In genomic region chr7:79512496-79512895, GRCm38 (mm10) we compare ENCODE assay signal across 17 mouse cellular contexts. TPM values are rescaled to one million over a fixed set of nuclear protein-coding genes. Genes with fewer than 3 reads are reported as not detected.
DNase-seq lines count a peak whose midpoint lies in the region; ATAC-seq and TF ChIP-seq lines count a peak whose summit lies in the region.
"Had no signal": no experiment of that assay in that cellular context is flagged by ENCODE, and none has a peak within 500 bp of the region (broad histone marks: within the 10 kb centered on the region; RNA-seq: fewer than 3 reads in every experiment).

No protein-coding gene starts in this region.

- peak overlapping the region; percentile 99 for H3K27ac ChIP-seq in forebrain, embryonic 11.5 days (ENCODE audit: low read depth, low read length)
- peak overlapping the region; percentile 99 for H3K27ac ChIP-seq in hindbrain, embryonic 14.5 days
- peak overlapping the region; percentile 51; the same call in 1 of the 2 replicates for H3K27ac ChIP-seq in midbrain, postnatal 0 days (ENCODE audit: low read depth, low read length)
- H3K27ac ChIP-seq in intestine, postnatal 0 days (ENCODE audit: low read depth, low read length): no peak overlapping the region
- H3K27ac ChIP-seq: limb, embryonic 12.5 days; macrophage had no signal

- peaks cover 4% of the 10 kb centered on the region; the same call in 1 of the 2 replicates for H3K36me3 ChIP-seq in forebrain, embryonic 11.5 days (ENCODE audit: control insufficient read depth, insufficient read depth, low read length)
- H3K36me3 ChIP-seq in hindbrain, embryonic 14.5 days (replicated peaks; ENCODE audit: control insufficient read depth, insufficient read depth): peaks cover 45% of the 10 kb centered on the region; the same call in 1 of the 2 replicates
- H3K36me3 ChIP-seq in midbrain, postnatal 0 days (ENCODE audit: insufficient read depth, low read length): 0 out of 2 replicates have a peak, but pooled peaks cover 2% of the 10 kb centered on the region
- no peaks in the 10 kb centered on the region for H3K36me3 ChIP-seq in intestine, postnatal 0 days (ENCODE audit: control insufficient read depth, insufficient read depth)
- H3K36me3 ChIP-seq: G1E; limb, embryonic 12.5 days had no signal

- peak overlapping the region; percentile 72 for H3K4me2 ChIP-seq in forebrain, embryonic 11.5 days (ENCODE audit: low read depth, low read length, severe bottlenecking)
- H3K4me2 ChIP-seq in hindbrain, embryonic 14.5 days (replicated peaks): peak overlapping the region; percentile 91
- H3K4me2 ChIP-seq in midbrain, postnatal 0 days (ENCODE audit: low read depth, low read length, poor library complexity, severe bottlenecking): peak overlapping the region; percentile 1; the same call in 1 of the 2 replicates
- no peak overlapping the region for H3K4me2 ChIP-seq in intestine, postnatal 0 days (replicated peaks; ENCODE audit: low read depth)
- H3K4me2 ChIP-seq: limb, embryonic 12.5 days had no signal

- ATAC-seq in forebrain, embryonic 11.5 days (replicated peaks; ENCODE audit: low FRiP score): peak; percentile 13; the same call in 1 of the 2 replicates
- no peak for ATAC-seq in hindbrain, embryonic 14.5 days (ENCODE audit: low FRiP score)
- ATAC-seq in midbrain, postnatal 0 days (ENCODE audit: low FRiP score): no peak
- ATAC-seq in inflammation-experienced regulatory T-cells, adult 6 months: no peak
- ATAC-seq in intestine, postnatal 0 days: no peak

- peaks cover 51% of the 10 kb centered on the region for H3K4me1 ChIP-seq in forebrain, embryonic 11.5 days (replicated peaks; ENCODE audit: control insufficient read depth, insufficient read depth, low read length)
- H3K4me1 ChIP-seq in hindbrain, embryonic 14.5 days (replicated peaks; ENCODE audit: control insufficient read depth, insufficient read depth, low read length): peaks cover 72% of the 10 kb centered on the region
- 0 out of 2 replicates have a peak, but pooled peaks cover 9% of the 10 kb centered on the region for H3K4me1 ChIP-seq in midbrain, postnatal 0 days (ENCODE audit: insufficient read depth, low read length)
- H3K4me1 ChIP-seq in intestine, postnatal 0 days (replicated peaks; ENCODE audit: control insufficient read depth, insufficient read depth, low read length): no peaks in the 10 kb centered on the region

- peak overlapping the region; percentile 1; the same call in 1 of the 2 replicates for H3K4me3 ChIP-seq in forebrain, embryonic 11.5 days (ENCODE audit: low read depth, low read length)
- H3K4me3 ChIP-seq in hindbrain, embryonic 14.5 days (replicated peaks; ENCODE audit: low read length): no peak overlapping the region
- no peak overlapping the region for H3K4me3 ChIP-seq in midbrain, postnatal 0 days (ENCODE audit: low read depth, low read length)
- H3K4me3 ChIP-seq in intestine, postnatal 0 days (ENCODE audit: low read depth, low read length): no peak overlapping the region
- H3K4me3 ChIP-seq: limb, embryonic 12.5 days; myocyte had no signal

- H3K9ac ChIP-seq in forebrain, embryonic 11.5 days (ENCODE audit: low read length): peak overlapping the region; percentile 98
- peak overlapping the region; percentile 99 for H3K9ac ChIP-seq in hindbrain, embryonic 14.5 days
- H3K9ac ChIP-seq in midbrain, postnatal 0 days (replicated peaks; ENCODE audit: low read length, poor library complexity, severe bottlenecking): no peak overlapping the region
- no peak overlapping the region for H3K9ac ChIP-seq in intestine, postnatal 0 days (ENCODE audit: low read depth, low read length)
- H3K9ac ChIP-seq: limb, embryonic 12.5 days had no signal

- TF ChIP-seq CTCF in midbrain, postnatal 0 days (IDR thresholded peaks at IDR 0.05): no peak
- no peak for TF ChIP-seq CTCF in intestine, postnatal 0 days (IDR thresholded peaks at IDR 0.05; ENCODE audit: low read depth)

- peaks cover 10% of the 10 kb centered on the region for H3K27me3 ChIP-seq in forebrain, embryonic 11.5 days (ENCODE audit: control insufficient read depth, insufficient read depth, low read length)
- peaks cover 9% of the 10 kb centered on the region; the same call in 1 of the 2 replicates for H3K27me3 ChIP-seq in hindbrain, embryonic 14.5 days (ENCODE audit: control insufficient read depth, insufficient read depth, low read length)
- peaks cover 15% of the 10 kb centered on the region for H3K27me3 ChIP-seq in midbrain, postnatal 0 days (ENCODE audit: insufficient read depth, low read length)
- H3K27me3 ChIP-seq in intestine, postnatal 0 days (replicated peaks; ENCODE audit: control insufficient read depth, insufficient read depth, low read length): peaks cover 96% of the 10 kb centered on the region

- DNase-seq in cerebellum, postnatal 25 days: peak; percentile 62 to 63
- DNase-seq in cerebellum, adult 8-10 months: no peak
- peak; percentile 73 for DNase-seq in forebrain, embryonic 11.5 days (ENCODE audit: low spot score)
- DNase-seq in hindbrain, embryonic 14.5 days (ENCODE audit: low spot score): no peak
- DNase-seq in midbrain, postnatal 0 days (ENCODE audit: low spot score): peak; percentile 30
- DNase-seq in MN1 (ENCODE audit: low spot score): no peak
- DNase-seq: adrenal gland, postnatal 36 days; heart, adult 18-20 months; heart, postnatal 36 days; retina, postnatal 1 day; thymus, adult 2 months had no signal

- no peaks in the 10 kb centered on the region for H3K9me3 ChIP-seq in forebrain, embryonic 11.5 days (ENCODE audit: control insufficient read depth, low read length)
- H3K9me3 ChIP-seq in hindbrain, embryonic 14.5 days (ENCODE audit: control insufficient read depth, low read length): no peaks in the 10 kb centered on the region
- H3K9me3 ChIP-seq in midbrain, postnatal 0 days (ENCODE audit: low read length): no peaks in the 10 kb centered on the region
- no peaks in the 10 kb centered on the region for H3K9me3 ChIP-seq in intestine, postnatal 0 days (ENCODE audit: control insufficient read depth)
- H3K9me3 ChIP-seq: G1E; limb, embryonic 12.5 days had no signal

- 0% methylated on average over 4 of the region's 4 CpGs for WGBS in forebrain, embryonic 11.5 days
- WGBS in hindbrain, embryonic 14.5 days: 14% methylated on average over 4 of the region's 4 CpGs
- 32% methylated on average over 4 of the region's 4 CpGs for WGBS in midbrain, postnatal 0 days
- 10% methylated on average over 4 of the region's 4 CpGs for WGBS in intestine, postnatal 0 days

RNA-seq across cellular contexts. Expression of gene Polg, which starts 46.3 kb away (rescaled TPM):
- 48.2 and 48.5 TPM in 2 replicates for polyA plus RNA-seq in forebrain, embryonic 11.5 days (2014; fragmentation: Nextera tagmentation; extraction: Ambion mirVana)
- polyA plus RNA-seq in hindbrain, embryonic 14.5 days (2014; fragmentation: Nextera tagmentation; extraction: Ambion mirVana): 26.3 and 28.9 TPM in 2 replicates
- total RNA-seq in midbrain, postnatal 0 days (2014; rRNA removed): 46.5 and 49.4 TPM in 2 replicates
- polyA plus RNA-seq in midbrain, postnatal 0 days (2015; fragmentation: Nextera tagmentation; extraction: Ambion mirVana): 16.9 and 18.6 TPM in 2 replicates
- polyA plus RNA-seq in inflammation-experienced regulatory T-cells, adult 6 months (2017; shearing (Covaris generic)): 10 to 100 TPM; 15.0 to 37.4 (median 27.3) TPM
- 34.6 and 43.2 TPM in 2 replicates for polyA plus RNA-seq in intestine, postnatal 0 days (2015; fragmentation: Nextera tagmentation; extraction: Ambion mirVana)

Comparison
In these comparisons a context has a peak if more than half of its experiments do, and no peak if none do; other contexts are left out.
1. DNase-seq: peak in cerebellum, postnatal 25 days (2 of 2), forebrain, embryonic 11.5 days (single experiment) and midbrain, postnatal 0 days (single experiment); none in cerebellum, adult 8-10 months (single experiment), hindbrain, embryonic 14.5 days (single experiment) and MN1 (single experiment).
2. H3K9ac ChIP-seq: peak in forebrain, embryonic 11.5 days (single experiment) and hindbrain, embryonic 14.5 days (single experiment); none in midbrain, postnatal 0 days (single experiment) and intestine, postnatal 0 days (single experiment).